Mouse (Mus musculus): ENCODE measurements around the gene Vps26a. TPM values are rescaled to one million over a fixed set of nuclear protein-coding genes. Genes with fewer than 3 reads are reported as not detected.
"Not testable (repeated sequence)": the region's sequence is repeated elsewhere in the genome, so short reads cannot be mapped to it uniquely, and the experiment has no call there.

The Vps26a gene
- polyA plus RNA-seq, 1 experiment: 8.9 TPM

DNA sequence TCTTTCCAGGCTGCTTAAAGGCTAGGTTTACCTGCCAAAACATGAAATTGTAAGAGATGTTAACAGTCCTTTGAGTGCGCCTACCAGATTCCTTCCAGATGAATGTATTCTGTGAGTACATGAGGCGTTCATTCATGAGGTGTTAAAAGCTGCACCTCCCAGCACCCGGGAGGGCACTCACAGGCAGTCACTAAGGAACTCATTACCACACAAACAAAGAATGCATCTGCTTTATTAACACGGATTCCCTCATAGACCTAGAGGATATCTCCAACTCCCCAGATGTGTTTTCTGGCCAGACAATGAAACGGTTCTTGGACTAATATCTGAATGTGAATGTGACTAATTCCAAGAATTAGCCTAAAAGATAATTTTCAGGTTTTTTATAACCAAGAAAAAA lies 15.5 kb downstream of the Vps26a start:
- Histone ChIP-seq H3K9me3 (no peaks in the 10 kb centered on the region), H3K27me3 (replicated peaks) (no peaks in the 10 kb centered on the region), H3K4me3 (replicated peaks) (no peak overlapping the region), H3K36me3 (replicated peaks; ENCODE audit: low read length) (peaks cover 46% of the 10 kb centered on the region), H3K4me1 (peaks cover 4% of the 10 kb centered on the region)
- no peak for TF ChIP-seq GATA1 (IDR thresholded peaks at IDR 0.05; ENCODE audit: borderline replicate concordance, low read length)
- TF ChIP-seq FLI1 (IDR thresholded peaks at IDR 0.05; ENCODE audit: low read length): no peak

DNA sequence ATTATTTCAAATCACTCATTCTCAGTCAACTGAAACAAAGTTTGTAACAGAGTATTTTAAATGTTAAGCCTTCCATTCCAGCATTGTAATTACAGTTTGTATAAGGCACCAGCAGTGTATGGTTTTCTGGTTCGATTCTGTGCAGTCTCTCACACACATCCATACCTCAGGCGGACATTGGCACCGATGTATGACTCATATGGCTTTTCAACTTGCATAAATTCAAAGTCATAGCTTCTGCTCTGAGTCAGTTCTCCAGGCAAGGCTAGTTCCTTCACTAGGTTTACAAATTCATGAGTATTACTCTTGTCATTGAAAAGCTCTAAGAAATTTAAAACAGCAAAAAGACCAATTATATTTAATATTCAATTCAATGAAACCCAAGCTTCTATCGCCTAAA lies 16.9 kb downstream of the Vps26a start:
- Histone ChIP-seq H3K4me3 (replicated peaks) (no peak overlapping the region), H3K27me3 (replicated peaks) (no peaks in the 10 kb centered on the region), H3K36me3 (replicated peaks; ENCODE audit: low read length) (peaks cover 44% of the 10 kb centered on the region), H3K4me1 (no peaks in the 10 kb centered on the region; the same call in 1 of the 2 replicates), H3K9me3 (no peaks in the 10 kb centered on the region)
- TF ChIP-seq FLI1 (IDR thresholded peaks at IDR 0.05; ENCODE audit: low read length): no peak
- TF ChIP-seq GATA1 (IDR thresholded peaks at IDR 0.05; ENCODE audit: borderline replicate concordance, low read length): no peak

DNA sequence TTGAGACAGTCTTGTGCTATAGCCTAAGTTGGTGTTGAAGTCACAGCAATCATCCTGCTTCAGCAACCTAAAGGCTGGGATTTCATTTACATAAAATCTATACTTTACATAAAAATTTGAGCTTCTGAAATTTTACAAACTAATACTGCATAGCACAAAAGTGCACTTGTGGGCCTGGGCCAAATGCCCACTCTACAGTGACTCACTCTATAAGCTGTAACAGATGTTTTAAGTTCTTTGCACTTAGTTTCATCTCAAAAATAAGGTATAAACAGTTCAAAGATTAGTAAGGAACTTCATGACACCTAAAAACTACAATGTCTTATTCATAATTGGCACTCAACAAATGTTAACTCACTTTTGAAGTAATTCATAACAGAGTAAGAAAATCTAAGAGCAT lies 25.3 kb downstream of the Vps26a start:
- H3K4me3 ChIP-seq (replicated peaks): no peak overlapping the region
- H3K4me1 ChIP-seq: no peaks in the 10 kb centered on the region
- H3K36me3 ChIP-seq (replicated peaks; ENCODE audit: low read length): peaks cover 86% of the 10 kb centered on the region
- no peak for TF ChIP-seq GATA1 (IDR thresholded peaks at IDR 0.05; ENCODE audit: borderline replicate concordance, low read length)
- H3K27me3 ChIP-seq (replicated peaks): no peaks in the 10 kb centered on the region
- H3K9me3 ChIP-seq: no peaks in the 10 kb centered on the region

DNA sequence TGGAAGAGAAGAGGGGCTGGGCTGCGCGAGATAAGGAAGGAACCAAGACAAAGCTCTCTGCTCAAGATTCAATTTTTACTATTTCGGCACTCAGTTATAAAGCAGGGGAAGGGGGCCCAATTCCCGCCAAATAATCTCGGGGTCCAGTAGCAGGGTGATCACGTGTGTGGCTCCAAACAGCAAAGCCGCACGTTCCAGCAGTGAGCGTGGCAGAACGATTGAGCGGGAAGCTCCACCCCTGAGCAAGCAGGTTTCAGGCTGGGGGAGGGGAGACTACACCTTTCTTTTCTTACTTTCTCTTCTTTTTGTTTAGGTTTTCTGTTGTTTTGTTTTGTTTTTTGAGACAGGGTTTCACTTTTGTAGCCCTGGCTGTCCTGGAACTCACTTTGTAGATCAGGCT lies 34.6 kb downstream of the Vps26a start:
- H3K4me3 ChIP-seq (replicated peaks); H3K9me3 ChIP-seq; H3K27me3 ChIP-seq (replicated peaks): not testable (repeated sequence)
- peaks cover 26% of the 10 kb centered on the region for H3K4me1 ChIP-seq
- H3K36me3 ChIP-seq (replicated peaks; ENCODE audit: low read length): peaks cover 42% of the 10 kb centered on the region

DNA sequence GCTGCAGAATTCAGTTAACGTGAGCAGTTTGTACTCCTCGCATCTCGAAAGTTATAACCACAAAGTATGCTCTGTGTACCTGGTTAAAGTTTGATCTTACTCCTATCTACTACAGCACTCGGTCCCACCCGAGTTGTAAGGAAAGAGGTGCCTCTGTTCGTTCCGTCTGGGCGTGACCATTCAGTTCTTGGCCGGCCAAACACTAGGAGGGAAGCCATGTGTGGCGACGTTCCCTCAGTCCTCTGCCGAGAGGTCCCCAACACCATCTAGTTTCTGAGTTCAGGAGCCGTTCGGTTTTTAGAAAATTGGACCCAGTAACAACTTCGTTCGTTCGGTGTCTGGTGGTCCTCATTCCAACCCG lies 36.3 kb downstream of the Vps26a start:
- no peak for TF ChIP-seq GATA1 (IDR thresholded peaks at IDR 0.05; ENCODE audit: borderline replicate concordance, low read length)
- no peak for TF ChIP-seq FLI1 (IDR thresholded peaks at IDR 0.05; ENCODE audit: low read length)
- Histone ChIP-seq H3K27me3 (replicated peaks) (no peaks in the 10 kb centered on the region), H3K4me1 (peaks cover 27% of the 10 kb centered on the region), H3K4me3 (replicated peaks) (peak overlapping the region; percentile 98), H3K36me3 (replicated peaks; ENCODE audit: low read length) (peaks cover 42% of the 10 kb centered on the region), H3K9me3 (no peaks in the 10 kb centered on the region)

DNA sequence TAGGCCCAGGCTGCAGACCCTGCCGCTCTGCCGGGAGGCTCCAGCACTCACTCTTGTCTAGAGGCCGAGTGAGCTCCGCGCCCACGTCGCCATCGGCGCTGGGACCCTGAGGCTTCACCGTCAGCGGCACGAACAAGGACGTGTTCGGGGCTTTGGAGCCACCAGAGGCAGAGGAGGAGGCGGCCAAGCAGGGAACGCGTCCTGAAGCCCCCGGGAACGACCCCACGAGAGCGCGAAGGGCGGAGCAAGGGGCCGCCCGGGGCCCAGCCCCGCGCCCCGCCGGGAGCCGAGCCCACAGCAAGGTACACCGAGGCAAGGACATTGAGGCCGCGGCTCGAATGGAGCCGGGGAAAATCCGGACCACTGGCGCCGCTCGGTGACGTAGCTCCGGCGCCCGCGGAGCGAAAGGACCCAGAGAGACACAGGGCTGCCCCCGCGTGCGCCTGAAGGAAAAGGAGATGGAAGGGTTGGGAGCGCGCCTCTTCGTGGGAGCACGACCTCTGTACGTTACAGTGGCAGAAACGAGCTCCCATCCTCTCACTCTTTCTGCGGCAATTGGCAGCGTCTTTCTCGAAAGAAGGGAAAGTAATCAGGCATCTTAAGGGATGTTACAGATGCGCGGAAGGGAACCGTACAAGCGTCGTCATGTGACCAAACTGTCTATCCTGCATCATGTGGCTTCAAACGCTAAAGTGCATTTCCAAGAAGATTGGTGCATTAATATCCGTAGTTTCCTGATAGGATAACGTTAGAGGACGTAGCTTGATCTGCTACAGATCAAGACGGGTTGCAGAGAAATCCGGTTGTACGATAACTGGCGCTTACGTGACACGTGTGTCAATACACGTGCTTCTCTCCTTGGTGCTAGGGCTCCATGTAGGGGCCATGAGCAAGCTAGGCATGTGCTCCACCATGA lies 37.0 kb downstream of the Vps26a start, which contains the start of the genes 4930507D05Rik and Supv3l1:
Gene 4930507D05Rik, plus strand, starts transcription at position 126 of the 916 bp plus-strand sequence.
Gene Supv3l1, minus strand, starts transcription at position 375 of the 916 bp plus-strand sequence.
- Histone ChIP-seq H3K36me3 (replicated peaks; ENCODE audit: low read length) (peaks cover 44% of the 10 kb centered on the region), H3K4me1 (peaks cover 27% of the 10 kb centered on the region), H3K4me3 (replicated peaks) (peak within 1 kb of the TSS; percentile 98), H3K9me3 (no peaks in the 10 kb centered on the region), H3K27me3 (replicated peaks) (no peaks in the 10 kb centered on the region)
- TF ChIP-seq FLI1 (IDR thresholded peaks at IDR 0.05; ENCODE audit: low read length) (no peak), GATA1 (IDR thresholded peaks at IDR 0.05; ENCODE audit: borderline replicate concordance, low read length) (no peak)

DNA sequence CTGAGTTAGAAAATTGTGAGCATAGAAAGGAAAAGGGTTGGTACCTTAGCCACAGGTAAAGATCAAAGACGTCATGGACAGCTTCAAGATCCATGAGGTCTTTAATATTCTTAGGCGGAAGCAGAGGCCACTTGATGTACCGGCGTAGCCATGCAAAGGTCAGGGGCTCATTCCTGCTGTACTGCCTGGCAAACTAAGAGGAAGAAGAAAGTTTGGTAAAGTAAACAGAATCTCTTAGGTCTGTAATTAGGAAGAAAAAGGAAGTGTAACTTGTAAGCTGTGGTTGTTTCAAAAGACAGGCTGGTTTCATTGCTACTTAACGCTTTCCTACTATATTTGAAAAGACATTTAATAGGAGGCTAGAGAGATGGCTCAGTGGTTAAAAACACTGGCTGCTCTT lies 56.2 kb downstream of the Vps26a start:
- no peaks in the 10 kb centered on the region for H3K9me3 ChIP-seq
- no peaks in the 10 kb centered on the region for H3K27me3 ChIP-seq (replicated peaks)
- no peak overlapping the region for H3K4me3 ChIP-seq (replicated peaks)
- TF ChIP-seq GATA1 (IDR thresholded peaks at IDR 0.05; ENCODE audit: borderline replicate concordance, low read length) (no peak), FLI1 (IDR thresholded peaks at IDR 0.05; ENCODE audit: low read length) (no peak)
- no peaks in the 10 kb centered on the region for H3K4me1 ChIP-seq
- peaks cover 77% of the 10 kb centered on the region for H3K36me3 ChIP-seq (replicated peaks; ENCODE audit: low read length)

DNA sequence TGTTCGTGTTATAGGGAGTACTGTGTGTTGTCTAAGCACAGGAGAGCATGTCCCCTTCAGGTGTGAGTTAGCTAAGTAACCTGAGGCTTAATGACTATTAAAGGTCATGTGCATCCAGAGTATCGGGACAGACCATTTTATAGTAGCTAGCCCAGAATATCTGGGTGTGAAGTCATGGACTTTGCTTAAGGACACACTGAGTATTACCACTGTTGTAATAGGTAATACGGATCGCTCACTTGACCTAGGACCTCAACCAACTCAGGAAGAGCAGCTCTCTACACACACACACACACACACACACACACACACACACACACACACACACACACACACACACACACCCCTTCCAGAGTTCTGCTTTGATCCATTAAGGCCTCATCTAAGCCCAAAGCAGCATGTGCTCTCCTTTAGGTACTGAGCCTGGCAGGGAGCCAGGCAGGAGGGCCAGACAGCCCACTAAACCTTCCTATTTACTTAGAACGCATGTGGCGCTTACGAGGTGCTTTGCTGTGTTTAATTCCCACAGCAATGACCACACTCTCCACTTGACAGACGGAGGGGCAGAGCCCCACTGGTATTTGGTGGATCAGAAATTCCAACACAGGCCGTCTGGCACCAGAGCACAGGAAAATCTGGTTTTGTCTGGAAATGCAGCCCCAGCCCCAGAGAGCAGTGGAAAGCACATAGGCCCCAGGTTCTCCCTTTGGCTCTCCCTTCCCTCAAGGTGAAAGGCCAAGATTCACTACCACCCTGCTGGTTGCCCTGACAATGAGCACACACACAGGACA lies 61.3 kb downstream of the Vps26a start:
- TF ChIP-seq GATA1 (IDR thresholded peaks at IDR 0.05; ENCODE audit: borderline replicate concordance, low read length) (no peak), FLI1 (IDR thresholded peaks at IDR 0.05; ENCODE audit: low read length) (no peak)

DNA sequence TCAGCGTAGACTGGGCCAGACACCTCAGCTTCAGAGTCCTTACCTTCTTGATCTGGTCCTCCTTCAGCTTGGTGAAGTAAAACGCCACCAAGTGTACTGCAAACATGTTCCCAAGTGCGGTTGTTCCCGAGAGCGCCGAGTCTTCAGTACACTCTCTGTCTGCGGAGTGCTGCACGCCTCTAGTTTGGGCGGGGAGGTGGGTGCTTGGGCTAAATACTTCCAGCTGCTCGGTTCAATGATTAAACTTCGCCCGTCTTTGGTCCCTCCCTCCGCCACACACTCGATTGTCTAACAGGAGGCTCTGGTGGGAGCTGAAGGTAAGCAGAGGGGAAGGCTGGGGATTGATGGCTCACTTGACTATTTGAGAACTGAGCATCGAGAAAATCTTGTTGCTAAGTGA lies 64.3 kb downstream of the Vps26a start, which contains the start of gene Hkdc1:
Gene Hkdc1, minus strand, starts transcription at position 237 of the 400 bp plus-strand sequence.
- Histone ChIP-seq H3K4me1 (peaks cover 3% of the 10 kb centered on the region), H3K36me3 (replicated peaks; ENCODE audit: low read length) (no peaks in the 10 kb centered on the region), H3K27me3 (replicated peaks) (peaks cover 36% of the 10 kb centered on the region), H3K9me3 (no peaks in the 10 kb centered on the region), H3K4me3 (replicated peaks) (no peak within 1 kb of the TSS)
- TF ChIP-seq FLI1 (IDR thresholded peaks at IDR 0.05; ENCODE audit: low read length) (no peak), GATA1 (IDR thresholded peaks at IDR 0.05; ENCODE audit: borderline replicate concordance, low read length) (no peak)

More for the DNA sequence above, 61.3 kb downstream of the Vps26a start:
- peaks cover 27% of the 10 kb centered on the region for H3K36me3 ChIP-seq (replicated peaks; ENCODE audit: low read length)
- no peak overlapping the region for H3K4me3 ChIP-seq (replicated peaks)
- peaks cover 3% of the 10 kb centered on the region for H3K4me1 ChIP-seq
- peaks cover 22% of the 10 kb centered on the region for H3K27me3 ChIP-seq (replicated peaks)
- no peaks in the 10 kb centered on the region for H3K9me3 ChIP-seq

DNA sequence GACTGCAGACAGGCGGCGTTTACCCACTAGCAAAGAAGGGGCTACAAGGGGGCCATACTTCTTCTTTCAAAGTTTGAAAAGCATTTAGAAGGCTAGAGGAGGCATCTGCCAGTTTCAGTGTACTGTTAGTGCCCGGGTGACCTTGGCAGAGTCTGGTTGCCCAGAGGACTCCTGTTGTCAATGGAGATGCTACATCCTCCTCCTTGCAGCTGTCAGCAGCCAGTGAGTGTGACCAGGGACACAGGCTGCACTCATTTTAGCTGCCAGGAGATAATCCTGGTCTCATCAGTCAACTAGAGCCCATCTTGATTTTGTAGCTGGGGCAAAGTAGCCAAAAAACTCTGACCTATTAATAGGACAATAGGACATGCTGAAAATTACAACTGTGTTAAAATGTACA lies 65.5 kb downstream of the Vps26a start:
- Histone ChIP-seq H3K4me1 (peaks cover 3% of the 10 kb centered on the region), H3K27me3 (replicated peaks) (peaks cover 40% of the 10 kb centered on the region), H3K36me3 (replicated peaks; ENCODE audit: low read length) (no peaks in the 10 kb centered on the region), H3K9me3 (no peaks in the 10 kb centered on the region), H3K4me3 (replicated peaks) (no peak overlapping the region)
- TF ChIP-seq GATA1 (IDR thresholded peaks at IDR 0.05; ENCODE audit: borderline replicate concordance, low read length): no peak
- TF ChIP-seq FLI1 (IDR thresholded peaks at IDR 0.05; ENCODE audit: low read length): no peak

Data from megakaryocyte, embryonic 14.5 days (primary cell).